Mouse (Mus musculus) heart, postnatal 25 days (tissue): ENCODE results near the gene Vmn1r188. TPM values are rescaled to one million over a fixed set of nuclear protein-coding genes. Genes with fewer than 3 reads are reported as not detected.
A peak's percentile ranks its signal among the peaks of the same experiment; 100 is the strongest.
"Not testable (repeated sequence)": the region's sequence is repeated elsewhere in the genome, so short reads cannot be mapped to it uniquely, and the experiment has no call there.

ENCODE experiments used
- DNase-seq: peaks from one replicate; pipeline ENCODE4 v3.0.0; 2022; ENCODE audit warnings: low spot score
- intact Hi-C: fragments of 180-260 bp; cut with DNase I; formaldehyde crosslinking; loops from one replicate; pipeline ENCODE4 v1.15.1; 2025
- microRNA-seq: library from miRNA; unstranded; fragments of <30 nt; microRNA quantifications from one replicate; pipeline ENCODE4 v1.2.0, GENCODE M21; 2022
- total RNA-seq, 2 experiments: library from RNA; stranded (reverse); gene quantifications; 2 replicates each; pipeline ENCODE4 v1.2.3; 2021

The Vmn1r188 gene
- total RNA-seq, 2 experiments from 2014 or later, result not detected

GRCm38 (mm10) chr13:22044432-22045155, 39.6 kb upstream of the Vmn1r188 start:
- no peak for DNase-seq
- intact Hi-C loops, result loop anchor here (5.0 to 10.0 kb wide), 6 partner anchors 220 to 1703 kb away; partner anchors contain the start of genes Hist1h1t, Hist1h2bb, Hist1h3c and Hist1h4c

GRCm38 (mm10) chr13:22045311-22045710, 38.9 kb upstream of the Vmn1r188 start:
- no peak for DNase-seq
- intact Hi-C loops, result loop anchor here (5.0 to 10.0 kb wide), 3 partner anchors 221 to 1319 kb away; partner anchors contain the start of gene Zfp322a

- intact Hi-C loops, result loop anchor here (5.0 to 10.0 kb wide), 3 partner anchors 224 to 1316 kb away; partner anchors contain the start of gene Zfp322a
- no peak for DNase-seq
Measured at GRCm38 (mm10) chr13:22049041-22049440, 35.2 kb upstream of the Vmn1r188 start.

DNA sequence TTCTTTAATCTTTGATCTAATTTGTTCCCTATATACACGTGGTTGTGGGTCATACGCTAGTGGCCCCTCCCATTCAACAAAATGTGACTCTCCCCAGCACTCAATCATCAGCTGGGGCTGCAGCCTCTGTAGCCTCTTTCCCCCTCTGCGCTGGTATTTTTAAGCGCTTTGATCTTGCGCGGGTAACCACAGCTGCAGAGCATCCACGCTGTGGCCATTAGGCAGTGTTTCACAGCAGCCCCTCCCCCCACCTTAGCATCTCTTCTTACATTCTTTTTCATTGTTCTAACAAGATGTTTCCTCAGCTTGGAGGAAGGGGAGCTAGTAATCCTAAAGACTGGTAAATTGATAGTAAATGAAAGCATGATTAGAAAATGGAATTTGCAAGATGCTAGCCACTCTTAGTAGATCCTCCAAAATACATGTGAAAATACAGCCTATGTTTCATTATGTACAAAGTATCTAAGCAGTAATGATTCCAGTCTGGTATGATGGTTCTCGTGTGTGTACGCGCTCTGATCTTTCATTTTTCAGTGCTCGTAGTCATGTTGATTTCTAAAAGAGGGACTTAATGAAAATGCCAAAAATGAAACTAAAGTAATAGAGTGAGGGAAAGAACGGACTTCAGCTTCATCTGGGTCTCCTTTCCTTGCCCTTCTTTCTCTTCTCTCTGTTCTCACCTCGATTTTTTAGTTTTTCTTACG, 34.4 kb upstream of the Vmn1r188 start:
- no peak for DNase-seq
- intact Hi-C loops, result loop anchor here (5.0 to 10.0 kb wide), 3 partner anchors 225 to 1315 kb away; partner anchors contain the start of gene Zfp322a

GRCm38 (mm10) chr13:22050591-22051522, 33.4 kb upstream of the Vmn1r188 start:
- intact Hi-C loops, result no loop called here
- DNase-seq, result peak; percentile 76

- intact Hi-C loops, result no loop called here
- DNase-seq, result no peak
Measured at GRCm38 (mm10) chr13:22051523-22051859, 32.7 kb upstream of the Vmn1r188 start.

DNA sequence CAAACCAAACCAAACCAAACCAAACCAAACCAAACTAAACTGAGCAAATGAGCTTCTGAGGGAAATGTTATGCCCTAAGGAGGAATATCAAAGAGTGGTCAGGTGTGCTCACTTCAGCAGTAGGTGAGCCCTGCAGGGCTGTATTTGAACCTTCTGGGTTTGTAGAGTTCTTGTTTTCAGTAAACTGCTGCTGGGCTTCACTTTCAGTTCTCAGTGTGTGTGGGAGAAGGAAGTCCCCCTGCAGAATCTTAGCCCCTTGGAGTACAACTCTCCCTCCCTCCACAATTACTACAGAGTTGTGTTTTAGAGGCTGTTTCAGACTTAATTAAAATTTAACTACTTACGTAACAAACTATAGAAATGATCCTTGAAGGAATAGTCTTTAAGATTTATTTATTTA, 30.5 kb upstream of the Vmn1r188 start:
- intact Hi-C loops, result no loop called here

DNA sequence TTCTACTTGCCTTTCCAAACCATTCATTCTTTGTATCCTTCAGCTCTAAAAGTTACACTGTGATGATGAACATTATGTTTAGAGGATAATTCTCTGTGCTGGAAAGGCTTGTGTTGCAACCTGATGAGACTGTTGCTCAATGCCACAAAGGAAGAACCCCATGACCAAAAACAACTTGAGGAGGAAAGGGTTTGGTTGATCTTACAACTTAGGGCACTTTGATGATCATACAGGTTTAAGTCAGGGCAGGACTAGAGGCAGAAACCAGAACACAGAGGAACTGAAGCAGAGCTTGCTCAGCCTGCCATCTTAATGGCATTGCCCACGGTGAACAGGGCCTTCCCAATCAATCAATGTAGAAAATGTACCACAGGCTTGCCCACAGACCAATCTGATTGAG, 22.8 kb upstream of the Vmn1r188 start:
- intact Hi-C loops, result no loop called here
- DNase-seq, result no peak

More for the DNA sequence above, 30.5 kb upstream of the Vmn1r188 start:
- no peak for DNase-seq

GRCm38 (mm10) chr13:22063468-22063867, 20.8 kb upstream of the Vmn1r188 start:
- intact Hi-C loops, result no loop called here
- DNase-seq, result no peak

DNA sequence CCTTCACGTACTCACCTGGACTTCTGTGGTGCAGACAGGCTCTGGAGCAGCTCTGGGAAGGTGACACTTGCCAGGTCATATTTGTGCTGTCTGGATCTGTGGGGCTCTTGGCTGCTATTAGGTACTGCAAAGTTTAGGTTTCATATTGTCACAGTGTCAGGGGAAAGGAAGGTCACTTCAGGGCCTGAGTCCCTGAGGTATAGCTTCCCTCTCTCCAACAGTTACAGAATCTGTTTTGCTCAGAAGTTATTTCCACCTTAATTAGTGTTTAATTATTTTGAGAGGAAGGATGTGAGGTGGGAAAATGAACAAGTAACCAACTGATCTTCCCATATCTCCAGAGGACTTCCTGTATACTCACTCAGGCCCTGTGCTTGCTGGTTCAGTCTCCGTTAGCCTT, 21.5 kb downstream of the Vmn1r188 start, which contains the start of gene Vmn1r189:
Vmn1r189 (minus strand) TSS at position 101 of the 400 bp plus-strand sequence.
- DNase-seq, intact Hi-C loops: not testable (repeated sequence)

- intact Hi-C loops, DNase-seq: not testable (repeated sequence)
Measured at GRCm38 (mm10) chr13:22136495-22137293, 52.5 kb downstream of the Vmn1r188 start.

Small RNA genes lying within 50 kb of the gene (microRNA-seq; reads per million reads assigned to microRNA genes)
- not detected for gene Gm26300
- not detected for gene Gm44390
- gene Gm44486, result not detected

Other genes starting within 250 kb of the Vmn1r188 start
- under 1 TPM; 0.56 to 0.68 TPM for gene Zfp184, start 139.3 kb upstream of the Vmn1r188 start, total RNA-seq
- gene Pom121l2, start 103.2 kb upstream of the Vmn1r188 start, total RNA-seq, result not detected
- gene Prss16, start 74.7 kb upstream of the Vmn1r188 start, total RNA-seq, result not detected
- gene Hist1h2ah, start 48.9 kb upstream of the Vmn1r188 start, total RNA-seq, result 10 to 100 TPM; 32.9 to 34.9 TPM
- gene Hist1h2bk, start 48.6 kb upstream of the Vmn1r188 start, total RNA-seq, result 10 to 100 TPM; 17.2 to 23.4 TPM
- 10 to 100 TPM; 17.8 to 19.0 TPM for gene Hist1h4i, start 43.1 kb upstream of the Vmn1r188 start, total RNA-seq
- gene Hist1h2ag, start 41.5 kb upstream of the Vmn1r188 start, total RNA-seq, result 10 to 100 TPM in 1 of 2 experiments, 1 to 10 TPM in 1; 7.9 to 12.1 TPM
- gene Hist1h2bj, start 41.2 kb upstream of the Vmn1r188 start, total RNA-seq, result 10 to 100 TPM in 1 of 2 experiments, 1 to 10 TPM in 1; 5.6 to 14.3 TPM
- not detected for gene Vmn1r189, start 21.4 kb downstream of the Vmn1r188 start, total RNA-seq
- gene Vmn1r191, start 99.5 kb downstream of the Vmn1r188 start, total RNA-seq, result not detected
- not detected for gene Vmn1r192, start 106.7 kb downstream of the Vmn1r188 start, total RNA-seq
- gene Vmn1r193, start 138.7 kb downstream of the Vmn1r188 start, total RNA-seq, result not detected
- gene Vmn1r194, start 159.8 kb downstream of the Vmn1r188 start, total RNA-seq, result not detected
- gene Vmn1r195, start 186.1 kb downstream of the Vmn1r188 start, total RNA-seq, result not detected
- not detected for gene Vmn1r196, start 205.5 kb downstream of the Vmn1r188 start, total RNA-seq
- not detected for gene Vmn1r197, start 240.1 kb downstream of the Vmn1r188 start, total RNA-seq